Mouse (Mus musculus): ENCODE data around the gene Dnajc13. TPM values are rescaled to one million over a fixed set of nuclear protein-coding genes. Genes with fewer than 3 reads are reported as not detected.

Dnajc13 gene
- polyA plus RNA-seq, 1 experiment = not detected

GRCm38 (mm10) chr9:104203851-104204250 lies 58.9 kb downstream of the Dnajc13 start:
- H3K4me1 ChIP-seq (ENCODE audit: control insufficient read depth, insufficient read depth, low read length) = no peaks in the 10 kb centered on the region; the same call in 1 of the 2 replicates
- no peak overlapping the region for H3K4me3 ChIP-seq (ENCODE audit: insufficient read depth, low read depth, low read length)
- TF ChIP-seq CTCF (IDR thresholded peaks at IDR 0.05; ENCODE audit: insufficient read depth, low read depth, low read length) (no peak), POLR2A (IDR thresholded peaks at IDR 0.05; ENCODE audit: insufficient read depth, low read depth, low read length) (no peak)
- no peak overlapping the region for H3K27ac ChIP-seq (ENCODE audit: insufficient read depth, low read depth, low read length)
- WGBS = 91% methylated on average over 3 of the region's 3 CpGs

DNA sequence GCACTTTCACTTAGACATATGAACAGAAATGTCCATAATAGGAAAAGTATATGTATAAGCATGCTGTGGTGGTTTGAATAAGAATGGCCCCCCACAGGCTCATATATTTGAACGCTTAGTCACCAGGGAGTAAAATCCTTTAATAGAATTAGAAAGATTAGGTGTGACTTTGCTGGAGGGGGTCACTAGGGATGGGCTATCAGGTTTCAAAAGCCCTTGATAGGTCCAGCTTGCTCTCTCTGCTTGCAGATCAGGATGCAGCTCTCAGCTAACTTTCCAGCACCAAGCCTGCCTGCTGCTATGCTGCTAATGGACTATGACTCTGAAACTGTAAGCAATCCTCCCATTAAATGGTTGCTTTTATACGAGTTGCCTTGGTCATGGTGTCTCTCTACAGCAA lies 68.2 kb downstream of the Dnajc13 start:
- no peak overlapping the region for H3K27ac ChIP-seq (ENCODE audit: insufficient read depth, low read depth, low read length)
- no peaks in the 10 kb centered on the region for H3K4me1 ChIP-seq (ENCODE audit: control insufficient read depth, insufficient read depth, low read length)
- 51% methylated on average over 2 of the region's 2 CpGs for WGBS
- H3K4me3 ChIP-seq (ENCODE audit: insufficient read depth, low read depth, low read length) = no peak overlapping the region
- no peak for TF ChIP-seq POLR2A (IDR thresholded peaks at IDR 0.05; ENCODE audit: insufficient read depth, low read depth, low read length)
- TF ChIP-seq CTCF (IDR thresholded peaks at IDR 0.05; ENCODE audit: insufficient read depth, low read depth, low read length) = no peak

DNA sequence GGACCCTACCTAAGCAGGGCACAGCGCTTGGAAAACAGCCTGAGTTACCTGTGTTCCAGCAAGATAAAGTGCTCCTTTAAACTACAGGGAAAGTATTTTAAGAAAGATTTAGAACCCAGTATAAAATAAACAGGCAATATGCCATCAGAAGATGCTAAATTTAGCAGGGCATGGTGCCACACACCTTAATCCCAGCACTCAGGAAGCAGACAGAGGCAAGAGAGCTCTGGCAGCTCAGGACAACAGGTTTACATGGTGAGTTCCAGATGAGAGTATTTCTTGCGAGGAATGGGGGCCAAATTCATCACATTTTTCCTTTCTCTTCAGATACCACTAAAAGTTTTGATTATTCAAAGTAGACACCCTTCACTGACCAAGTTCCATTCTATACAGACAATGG lies 68.8 kb downstream of the Dnajc13 start:
- Histone ChIP-seq H3K27ac (ENCODE audit: insufficient read depth, low read depth, low read length) (no peak overlapping the region), H3K4me3 (ENCODE audit: insufficient read depth, low read depth, low read length) (no peak overlapping the region), H3K4me1 (ENCODE audit: control insufficient read depth, insufficient read depth, low read length) (no peaks in the 10 kb centered on the region)
- 90% methylated on average over 2 of the region's 2 CpGs for WGBS
- TF ChIP-seq POLR2A (IDR thresholded peaks at IDR 0.05; ENCODE audit: insufficient read depth, low read depth, low read length) = no peak
- no peak for TF ChIP-seq CTCF (IDR thresholded peaks at IDR 0.05; ENCODE audit: insufficient read depth, low read depth, low read length)

- no peak overlapping the region for H3K4me3 ChIP-seq (ENCODE audit: insufficient read depth, low read depth, low read length)
- TF ChIP-seq POLR2A (IDR thresholded peaks at IDR 0.05; ENCODE audit: insufficient read depth, low read depth, low read length) = no peak
- TF ChIP-seq CTCF (IDR thresholded peaks at IDR 0.05; ENCODE audit: insufficient read depth, low read depth, low read length) = no peak
- H3K27ac ChIP-seq (ENCODE audit: insufficient read depth, low read depth, low read length) = no peak overlapping the region
- 33% methylated on average over 1 of the region's 1 CpGs for WGBS
- H3K4me1 ChIP-seq (ENCODE audit: control insufficient read depth, insufficient read depth, low read length) = no peaks in the 10 kb centered on the region
These were observed 69.4 kb downstream of the Dnajc13 start for GRCm38 (mm10) chr9:104193327-104193726.

GRCm38 (mm10) chr9:104192513-104192912 lies 70.2 kb downstream of the Dnajc13 start:
- Histone ChIP-seq H3K27ac (ENCODE audit: insufficient read depth, low read depth, low read length) (no peak overlapping the region), H3K4me1 (ENCODE audit: control insufficient read depth, insufficient read depth, low read length) (no peaks in the 10 kb centered on the region), H3K4me3 (ENCODE audit: insufficient read depth, low read depth, low read length) (no peak overlapping the region)
- WGBS = 91% methylated on average over 6 of the region's 6 CpGs
- no peak for TF ChIP-seq CTCF (IDR thresholded peaks at IDR 0.05; ENCODE audit: insufficient read depth, low read depth, low read length)
- TF ChIP-seq POLR2A (IDR thresholded peaks at IDR 0.05; ENCODE audit: insufficient read depth, low read depth, low read length) = no peak

GRCm38 (mm10) chr9:104189657-104190056 lies 73.1 kb downstream of the Dnajc13 start:
- no peak overlapping the region for H3K27ac ChIP-seq (ENCODE audit: insufficient read depth, low read depth, low read length)
- no peak for TF ChIP-seq POLR2A (IDR thresholded peaks at IDR 0.05; ENCODE audit: insufficient read depth, low read depth, low read length)
- no peak for TF ChIP-seq CTCF (IDR thresholded peaks at IDR 0.05; ENCODE audit: insufficient read depth, low read depth, low read length)
- no peak overlapping the region for H3K4me3 ChIP-seq (ENCODE audit: insufficient read depth, low read depth, low read length)
- 97% methylated on average over 5 of the region's 5 CpGs for whole genome bisulfite sequencing
- no peaks in the 10 kb centered on the region for H3K4me1 ChIP-seq (ENCODE audit: control insufficient read depth, insufficient read depth, low read length)

DNA sequence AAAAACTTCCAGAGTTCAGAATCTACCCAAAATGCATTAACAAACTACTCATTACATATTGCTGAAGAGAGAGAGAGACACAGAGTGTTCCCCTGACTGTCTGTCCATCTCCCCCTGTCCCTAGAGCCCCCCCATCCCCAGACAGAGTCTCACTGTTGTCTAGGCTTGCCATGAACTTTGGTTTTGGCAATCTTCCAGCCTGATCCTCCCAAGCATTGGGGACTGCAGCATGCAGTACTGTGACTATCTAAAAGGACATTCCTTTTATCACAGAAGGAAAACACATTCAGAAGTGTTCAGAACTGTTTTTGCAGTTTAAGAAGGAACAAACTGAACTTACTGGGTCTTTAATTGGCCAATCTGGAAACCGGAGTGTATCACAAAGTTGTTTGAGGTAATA lies 74.0 kb downstream of the Dnajc13 start:
- no peak overlapping the region for H3K4me3 ChIP-seq (ENCODE audit: insufficient read depth, low read depth, low read length)
- H3K4me1 ChIP-seq (ENCODE audit: control insufficient read depth, insufficient read depth, low read length) = no peaks in the 10 kb centered on the region
- no peak for TF ChIP-seq CTCF (IDR thresholded peaks at IDR 0.05; ENCODE audit: insufficient read depth, low read depth, low read length)
- TF ChIP-seq POLR2A (IDR thresholded peaks at IDR 0.05; ENCODE audit: insufficient read depth, low read depth, low read length) = no peak
- 78% methylated on average over 1 of the region's 1 CpGs for WGBS
- H3K27ac ChIP-seq (ENCODE audit: insufficient read depth, low read depth, low read length) = no peak overlapping the region

GRCm38 (mm10) chr9:104187028-104187427 lies 75.7 kb downstream of the Dnajc13 start:
- Histone ChIP-seq H3K27ac (ENCODE audit: insufficient read depth, low read depth, low read length) (no peak overlapping the region), H3K4me1 (ENCODE audit: control insufficient read depth, insufficient read depth, low read length) (no peaks in the 10 kb centered on the region), H3K4me3 (ENCODE audit: insufficient read depth, low read depth, low read length) (no peak overlapping the region)
- no peak for TF ChIP-seq CTCF (IDR thresholded peaks at IDR 0.05; ENCODE audit: insufficient read depth, low read depth, low read length)
- no peak for TF ChIP-seq POLR2A (IDR thresholded peaks at IDR 0.05; ENCODE audit: insufficient read depth, low read depth, low read length)
- 87% methylated on average over 5 of the region's 5 CpGs for WGBS

DNA sequence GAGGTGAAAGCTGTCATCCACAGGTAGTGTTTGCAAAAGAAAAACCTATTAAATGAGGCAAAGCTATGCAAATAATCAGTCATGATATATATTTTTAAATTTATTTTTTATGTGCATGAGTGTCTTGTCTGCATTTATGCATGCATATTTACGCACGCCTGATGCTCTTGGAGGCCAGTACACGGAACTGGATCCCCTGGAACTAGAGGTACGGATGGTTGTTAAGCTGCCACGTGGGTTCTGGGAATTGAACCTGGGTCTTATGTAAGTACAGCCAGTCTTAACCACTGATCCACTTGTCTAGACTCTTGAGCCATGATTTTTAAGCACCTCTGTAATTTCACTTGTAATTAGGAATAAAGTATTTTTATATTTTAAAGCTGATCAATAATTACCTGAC lies 79.5 kb downstream of the Dnajc13 start:
- Histone ChIP-seq H3K27ac (ENCODE audit: insufficient read depth, low read depth, low read length) (no peak overlapping the region), H3K4me3 (ENCODE audit: insufficient read depth, low read depth, low read length) (no peak overlapping the region), H3K4me1 (ENCODE audit: control insufficient read depth, insufficient read depth, low read length) (0 out of 2 replicates have a peak, but pooled peaks cover 4% of the 10 kb centered on the region)
- 95% methylated on average over 5 of the region's 5 CpGs for WGBS
- no peak for TF ChIP-seq POLR2A (IDR thresholded peaks at IDR 0.05; ENCODE audit: insufficient read depth, low read depth, low read length)
- TF ChIP-seq CTCF (IDR thresholded peaks at IDR 0.05; ENCODE audit: insufficient read depth, low read depth, low read length) = no peak

DNA sequence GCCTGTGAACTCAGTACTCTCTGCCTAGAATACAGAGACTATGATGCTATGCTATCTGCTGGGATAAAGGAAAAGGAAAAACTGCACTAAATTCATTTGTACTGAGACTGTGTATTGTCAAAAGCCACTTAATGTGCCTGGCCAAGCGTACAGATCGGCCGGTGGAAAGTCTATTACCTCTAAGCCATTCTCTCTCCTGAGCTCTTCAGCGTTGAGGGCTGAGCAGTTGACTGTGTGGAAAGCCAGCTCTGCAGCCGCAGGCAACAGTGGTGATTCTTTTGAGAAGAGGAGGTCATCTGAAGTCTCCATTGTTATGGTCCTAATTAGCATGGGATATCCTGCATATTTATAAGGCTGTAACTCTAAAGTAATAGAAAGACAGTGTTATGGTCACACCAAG lies 80.4 kb downstream of the Dnajc13 start:
- no peak overlapping the region for H3K27ac ChIP-seq (ENCODE audit: insufficient read depth, low read depth, low read length)
- TF ChIP-seq POLR2A (IDR thresholded peaks at IDR 0.05; ENCODE audit: insufficient read depth, low read depth, low read length) = no peak
- no peak for TF ChIP-seq CTCF (IDR thresholded peaks at IDR 0.05; ENCODE audit: insufficient read depth, low read depth, low read length)
- no peak overlapping the region for H3K4me3 ChIP-seq (ENCODE audit: insufficient read depth, low read depth, low read length)
- 48% methylated on average over 5 of the region's 5 CpGs for WGBS
- H3K4me1 ChIP-seq (ENCODE audit: control insufficient read depth, insufficient read depth, low read length) = 0 out of 2 replicates have a peak, but pooled peaks cover 4% of the 10 kb centered on the region
